Mouse (Mus musculus) kidney, postnatal 0 days (tissue): ENCODE data around the gene Gmnc. TPM values are rescaled to one million over a fixed set of nuclear protein-coding genes. Genes with fewer than 3 reads are reported as not detected.
A peak's percentile ranks its signal among the peaks of the same experiment; 100 is the strongest.

Source experiments
- ATAC-seq: fragments of 200-750 bp; cut with Nextera tagmentation; replicated peaks from 2 replicates; pipeline ENCODE4 v1.8.0; 2017; ENCODE audit warnings: low read depth, moderate number of reproducible peaks, moderate TSS enrichment, moderate library complexity; ENCODE audit not compliant: low FRiP score
- DNase-seq: peaks from one replicate; pipeline ENCODE4 v3.0.0-alpha.2; 2016; ENCODE audit warnings: low spot score
- H3K27ac ChIP-seq: fragments of 300-500 bp; sonication (generic); 2 replicates; pipeline ENCODE4 v1.5.1; 2014; ENCODE audit warnings: mild to moderate bottlenecking
- H3K27me3 ChIP-seq: fragments of 300-500 bp; sonication (generic); 2 replicates; pipeline ENCODE4 v1.6.1; 2014; ENCODE audit warnings: low read length, mixed read lengths; ENCODE audit not compliant: insufficient read depth
- H3K36me3 ChIP-seq: fragments of 300-500 bp; sonication (generic); 2 replicates; pipeline ENCODE4 v1.6.1; 2014; ENCODE audit warnings: low read length, mixed read lengths; ENCODE audit not compliant: insufficient read depth
- H3K4me1 ChIP-seq: fragments of 300-500 bp; sonication (generic); replicated peaks from 2 replicates; pipeline ENCODE4 v1.6.1; 2014; ENCODE audit warnings: antibody characterized with exemption, low read length, mixed read lengths; ENCODE audit not compliant: insufficient read depth
- H3K4me2 ChIP-seq: fragments of 300-500 bp; sonication (generic); 2 replicates; pipeline ENCODE4 v1.6.1; 2014; ENCODE audit warnings: mild to moderate bottlenecking, low read length, moderate library complexity, mixed read lengths
- H3K4me3 ChIP-seq: fragments of 300-500 bp; sonication (generic); replicated peaks from 2 replicates; pipeline ENCODE4 v1.5.1; 2014; ENCODE audit warnings: low read depth, low read length
- H3K9ac ChIP-seq: fragments of 300-500 bp; sonication (generic); 2 replicates; pipeline ENCODE4 v1.6.1; 2014; ENCODE audit warnings: low read depth, low read length
- H3K9me3 ChIP-seq: fragments of 300-500 bp; sonication (generic); replicated peaks from 2 replicates; pipeline ENCODE4 v1.6.1; 2016; ENCODE audit warnings: low read length, inconsistent platforms, mixed read lengths
- CTCF ChIP-seq: IDR thresholded peaks from 2 replicates; pipeline ENCODE4 v1.5.1; 2016; ENCODE audit warnings: antibody characterized with exemption, low read depth, mild to moderate bottlenecking, moderate library complexity
- WGBS: fragments of 180-500 bp; shearing (Covaris S2); extraction: QIAGEN DNeasy Blood & Tissue Kit; methylation state at CpG from one replicate; pipeline ENCODE4 v1.1.7; 2014; 5-methylcytosine and 5-hydroxymethylcytosine counted together
- polyA plus RNA-seq: library from polyadenylated mRNA; unstranded; fragments of >200 nt; fragmentation: Nextera tagmentation; extraction: Ambion mirVana; gene quantifications from 2 replicates; pipeline ENCODE4 v1.2.1, GENCODE M21; 2015

Gene Gmnc
- polyA plus RNA-seq, 1 experiment from 2014 or later: 0.04 TPM

- H3K9ac ChIP-seq: no peak overlapping the region
- 6% methylated on average over 2 of the region's 2 CpGs for WGBS
- H3K9me3 ChIP-seq: no peaks in the 10 kb centered on the region
- H3K4me1 ChIP-seq: no peaks in the 10 kb centered on the region
- DNase-seq: peak; percentile 35
- H3K27me3 ChIP-seq: no peaks in the 10 kb centered on the region
- no peak; the same call in 1 of the 2 replicates for ATAC-seq
- H3K4me3 ChIP-seq: no peak overlapping the region
- no peak overlapping the region for H3K27ac ChIP-seq
- no peak for TF ChIP-seq CTCF
- H3K4me2 ChIP-seq: no peak overlapping the region
- no peaks in the 10 kb centered on the region for H3K36me3 ChIP-seq
Observed at GRCm38 (mm10) chr16:26999563-26999962, 8.1 kb upstream of the Gmnc start.

- Histone ChIP-seq H3K9ac (no peak overlapping the region), H3K27me3 (no peaks in the 10 kb centered on the region), H3K36me3 (no peaks in the 10 kb centered on the region), H3K9me3 (no peaks in the 10 kb centered on the region), H3K4me3 (no peak overlapping the region), H3K4me2 (no peak overlapping the region), H3K4me1 (no peaks in the 10 kb centered on the region), H3K27ac (no peak overlapping the region)
- DNase-seq (no peak), ATAC-seq (no peak)
- TF ChIP-seq CTCF: no peak
- WGBS: 79% methylated on average over 19 of the region's 19 CpGs
Observed at GRCm38 (mm10) chr16:26989415-26990315, 1.8 kb downstream of the Gmnc start.

GRCm38 (mm10) chr16:26988188-26988587 is 3.3 kb downstream of the Gmnc start:
- ATAC-seq: no peak
- no peaks in the 10 kb centered on the region for H3K9me3 ChIP-seq
- no peaks in the 10 kb centered on the region for H3K27me3 ChIP-seq
- no peak overlapping the region for H3K9ac ChIP-seq
- no peak for DNase-seq
- H3K36me3 ChIP-seq: no peaks in the 10 kb centered on the region
- no peaks in the 10 kb centered on the region for H3K4me1 ChIP-seq
- no peak overlapping the region for H3K4me3 ChIP-seq
- WGBS: 89% methylated on average over 1 of the region's 1 CpGs
- no peak for TF ChIP-seq CTCF
- no peak overlapping the region for H3K27ac ChIP-seq
- H3K4me2 ChIP-seq: no peak overlapping the region

- Histone ChIP-seq H3K9me3 (no peaks in the 10 kb centered on the region), H3K27me3 (no peaks in the 10 kb centered on the region), H3K9ac (no peak overlapping the region), H3K27ac (no peak overlapping the region), H3K4me3 (no peak overlapping the region), H3K4me1 (no peaks in the 10 kb centered on the region), H3K36me3 (no peaks in the 10 kb centered on the region), H3K4me2 (no peak overlapping the region)
- ATAC-seq (no peak), DNase-seq (peak; percentile 20)
- TF ChIP-seq CTCF: peak; percentile 52
- WGBS: 76% methylated on average over 1 of the region's 1 CpGs
Observed at GRCm38 (mm10) chr16:26985796-26986195, 5.7 kb downstream of the Gmnc start.

DNA sequence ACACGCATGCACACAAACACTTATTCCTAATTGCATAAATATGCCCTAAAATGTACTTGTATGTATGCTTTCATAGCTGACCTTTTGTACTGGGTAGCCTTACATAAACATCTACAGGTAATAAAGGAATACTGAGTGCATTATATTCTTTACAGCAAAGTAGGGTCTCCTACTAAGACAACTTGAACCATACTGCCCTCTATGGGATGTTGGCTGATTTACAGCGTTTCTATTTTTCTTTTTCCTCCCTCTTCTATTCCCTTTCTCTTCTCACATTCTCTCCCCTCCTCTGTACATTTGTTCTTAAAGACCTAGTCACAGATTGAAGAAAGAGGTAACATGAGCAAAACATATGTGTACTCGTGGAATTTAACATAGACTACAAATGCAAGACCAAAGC is 9.3 kb downstream of the Gmnc start:
- no peaks in the 10 kb centered on the region for H3K4me1 ChIP-seq
- TF ChIP-seq CTCF: peak; percentile 58
- no peak overlapping the region for H3K4me3 ChIP-seq
- ATAC-seq (no peak), DNase-seq (peak; percentile 47)
- no peak overlapping the region for H3K9ac ChIP-seq
- H3K36me3 ChIP-seq: no peaks in the 10 kb centered on the region
- no peak overlapping the region for H3K4me2 ChIP-seq
- H3K27ac ChIP-seq: no peak overlapping the region
- H3K9me3 ChIP-seq: no peaks in the 10 kb centered on the region
- H3K27me3 ChIP-seq: no peaks in the 10 kb centered on the region
- WGBS: 36% methylated on average over 3 of the region's 3 CpGs

GRCm38 (mm10) chr16:26967967-26968366 is 23.5 kb downstream of the Gmnc start:
- DNase-seq: no peak
- peak overlapping the region; percentile 60 for H3K4me2 ChIP-seq
- H3K4me3 ChIP-seq: peak overlapping the region; percentile 30
- no peaks in the 10 kb centered on the region for H3K4me1 ChIP-seq
- no peak overlapping the region for H3K27ac ChIP-seq
- no peak for TF ChIP-seq CTCF
- no peaks in the 10 kb centered on the region for H3K27me3 ChIP-seq
- H3K9me3 ChIP-seq: no peaks in the 10 kb centered on the region
- no peaks in the 10 kb centered on the region for H3K36me3 ChIP-seq
- H3K9ac ChIP-seq: no peak overlapping the region
- WGBS: 1% methylated on average over 28 of the region's 28 CpGs
- no peak; the same call in 1 of the 2 replicates for ATAC-seq
